In the genomic region with DNA sequence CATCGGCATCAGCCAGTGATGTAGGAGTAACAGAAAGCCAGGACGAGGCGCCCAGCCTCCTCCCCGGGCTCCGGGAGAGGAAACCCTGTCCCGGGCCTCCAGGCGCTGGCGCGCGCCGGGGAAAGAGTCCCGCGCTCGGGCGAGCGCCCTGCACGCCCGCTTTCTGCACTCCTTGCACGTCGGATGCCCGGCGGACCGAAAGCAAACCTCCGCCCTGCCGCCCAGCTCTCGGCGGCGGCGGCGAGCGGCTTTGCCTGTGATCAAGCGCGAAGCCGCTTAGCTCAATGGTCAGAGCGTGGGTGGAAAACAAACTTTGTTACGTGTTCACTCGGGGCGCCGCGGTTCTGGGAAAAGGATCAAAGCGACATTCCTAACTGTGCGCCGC, we compare ENCODE assay signal across 8 mouse cellular contexts. TPM values are rescaled to one million over a fixed set of nuclear protein-coding genes. Genes with fewer than 3 reads are reported as not detected.
DNase-seq lines count a peak whose midpoint lies in the region; ATAC-seq and TF ChIP-seq lines count a peak whose summit lies in the region.

No protein-coding gene starts in this region.

- peak; percentile 37 for TF ChIP-seq POLR2A in CH12.LX (IDR thresholded peaks at IDR 0.05; ENCODE audit: low read depth, low read length)

- no peak for TF ChIP-seq RAD21 in CH12.LX (IDR thresholded peaks at IDR 0.05; ENCODE audit: low read depth, low read length)

- H3K9ac ChIP-seq in CH12.LX (ENCODE audit: insufficient read depth, low read depth): peak overlapping the region; percentile 93
- peak overlapping the region; percentile 92 for H3K9ac ChIP-seq in heart, embryonic 15.5 days
- H3K9ac ChIP-seq in neural tube, embryonic 14.5 days (replicated peaks; ENCODE audit: low read depth, low read length): peak overlapping the region; percentile 91

- no peaks in the 10 kb centered on the region for H3K9me3 ChIP-seq in CH12.LX (replicated peaks; ENCODE audit: low read length)
- H3K9me3 ChIP-seq in forebrain, embryonic 10.5 days: no peaks in the 10 kb centered on the region
- H3K9me3 ChIP-seq in heart, embryonic 15.5 days (replicated peaks): no peaks in the 10 kb centered on the region
- no peaks in the 10 kb centered on the region for H3K9me3 ChIP-seq in neural tube, embryonic 14.5 days (ENCODE audit: control insufficient read depth, low read length)

- H3K36me3 ChIP-seq in CH12.LX (replicated peaks in 1 of 2; ENCODE audit: control insufficient read depth in 1 of 2, insufficient read depth in 1 of 2, low read length in 1 of 2): peaks cover 0 to 1% of the 10 kb centered on the region in 2 experiments
- no peaks in the 10 kb centered on the region for H3K36me3 ChIP-seq in forebrain, embryonic 10.5 days (replicated peaks)
- H3K36me3 ChIP-seq in heart, embryonic 15.5 days: no peaks in the 10 kb centered on the region
- H3K36me3 ChIP-seq in neural tube, embryonic 14.5 days (ENCODE audit: control insufficient read depth, insufficient read depth, low read length): no peaks in the 10 kb centered on the region

- TF ChIP-seq CTCF in CH12.LX (conservative IDR thresholded peaks at IDR 0.05 in 1 of 2, IDR thresholded peaks at IDR 0.05 in 1 of 2; ENCODE audit: low read depth in 2 of 2, low read length in 2 of 2): no peak

- H3K27me3 ChIP-seq in CH12.LX (replicated peaks): peaks cover 13% of the 10 kb centered on the region
- peaks cover 16% of the 10 kb centered on the region for H3K27me3 ChIP-seq in forebrain, embryonic 10.5 days (ENCODE audit: poor library complexity, severe bottlenecking)
- H3K27me3 ChIP-seq in heart, embryonic 15.5 days: no peaks in the 10 kb centered on the region
- H3K27me3 ChIP-seq in neural tube, embryonic 14.5 days (ENCODE audit: control insufficient read depth, insufficient read depth, low read length): no peaks in the 10 kb centered on the region

- no peak for TF ChIP-seq EP300 in CH12.LX (IDR thresholded peaks at IDR 0.05; ENCODE audit: low read length)

- peak; percentile 44 for ATAC-seq in heart, embryonic 15.5 days (replicated peaks; ENCODE audit: insufficient number of reproducible peaks, insufficient read depth, low FRiP score, low read depth)
- ATAC-seq in neural tube, embryonic 14.5 days (ENCODE audit: low read depth): peak; percentile 65

- peak overlapping the region; percentile 63 to 91 (median 84) for H3K4me3 ChIP-seq in CH12.LX (replicated peaks in 1 of 3; ENCODE audit: low read depth in 2 of 3, low read length in 2 of 3, poor library complexity in 1 of 3)
- H3K4me3 ChIP-seq in forebrain, embryonic 10.5 days: peak overlapping the region; percentile 93
- H3K4me3 ChIP-seq in heart, embryonic 15.5 days: peak overlapping the region; percentile 94
- H3K4me3 ChIP-seq in neural tube, embryonic 14.5 days (ENCODE audit: low read depth, low read length): peak overlapping the region; percentile 97

- peaks cover 2 to 37% of the 10 kb centered on the region in 2 experiments; a peak in 2 of 4 replicates for H3K4me1 ChIP-seq in CH12.LX (ENCODE audit: control insufficient read depth in 1 of 2, insufficient read depth in 2 of 2)
- peaks cover 15% of the 10 kb centered on the region for H3K4me1 ChIP-seq in forebrain, embryonic 10.5 days
- peaks cover 7% of the 10 kb centered on the region for H3K4me1 ChIP-seq in heart, embryonic 15.5 days (replicated peaks)
- peaks cover 10% of the 10 kb centered on the region; the same call in 1 of the 2 replicates for H3K4me1 ChIP-seq in neural tube, embryonic 14.5 days (ENCODE audit: control insufficient read depth, insufficient read depth, low read length)

- DNase-seq in CH12.LX (ENCODE audit: extremely low read depth): peak; percentile 44
- DNase-seq in c-Kit-positive CD71-negative TER-119-negative erythroid progenitor cells, embryonic 14.5 days (ENCODE audit: low read depth): peak; percentile 43
- DNase-seq in forebrain, embryonic 10.5 days (ENCODE audit: extremely low spot score, low spot score): peak; percentile 76
- peak; percentile 67 to 78 for DNase-seq in kidney, postnatal 25 days
- DNase-seq in lung, adult 18-20 months: peak; percentile 65 to 69
- peak; percentile 78 for DNase-seq in testis, postnatal 14 days (ENCODE audit: low spot score)

- H3K27ac ChIP-seq in CH12.LX (ENCODE audit: insufficient read depth, low read depth): no peak overlapping the region
- peak overlapping the region; percentile 96 for H3K27ac ChIP-seq in forebrain, embryonic 10.5 days
- peak overlapping the region; percentile 91 for H3K27ac ChIP-seq in heart, embryonic 15.5 days
- H3K27ac ChIP-seq in neural tube, embryonic 14.5 days (ENCODE audit: low read depth, low read length): peak overlapping the region; percentile 94

- WGBS in forebrain, embryonic 10.5 days: under 1% methylated on average over 43 of the region's 43 CpGs
- 0% methylated on average over 43 of the region's 43 CpGs for WGBS in heart, embryonic 15.5 days
- WGBS in neural tube, embryonic 14.5 days: 1% methylated on average over 43 of the region's 43 CpGs

- in situ Hi-C loops in CH12.LX (cut with MboI; ENCODE audit: low pct_ligation_motif_present, low pct_unique_long_range_greater_than_20kb, low sequenced_read_pairs): no loop called here

- H3K4me2 ChIP-seq in CH12.LX (ENCODE audit: insufficient read depth, low read depth, poor library complexity, severe bottlenecking): peak overlapping the region; percentile 18
- H3K4me2 ChIP-seq in heart, embryonic 15.5 days: peak overlapping the region; percentile 88
- H3K4me2 ChIP-seq in neural tube, embryonic 14.5 days (ENCODE audit: low read depth, low read length): peak overlapping the region; percentile 87

- dilution Hi-C loops in CH12.LX (cut with MboI; ENCODE audit: extremely low pct_ligation_motif_present, extremely low pct_unique_long_range_greater_than_20kb, low sequenced_read_pairs): no loop called here

- peaks cover 24% of the 10 kb centered on the region for H3K79me2 ChIP-seq in CH12.LX (replicated peaks; ENCODE audit: control insufficient read depth, extremely low read depth, insufficient read depth, poor library complexity, severe bottlenecking)

TF ChIP-seq in CH12.LX, 34 proteins besides CTCF, POLR2A, EP300 and RAD21:
- no peak for TF ChIP-seq HCFC1 (IDR thresholded peaks at IDR 0.05; ENCODE audit: low read depth, low read length)
- TF ChIP-seq POLR2AphosphoS2 (IDR thresholded peaks at IDR 0.05; ENCODE audit: low read depth, low read length): no peak
- TF ChIP-seq UBTF (IDR thresholded peaks at IDR 0.05; ENCODE audit: low read depth, low read length): peak; percentile 88
- no peak for TF ChIP-seq JUN (IDR thresholded peaks at IDR 0.05; ENCODE audit: insufficient read depth, low read depth, low read length)
- TF ChIP-seq ZKSCAN1 (IDR thresholded peaks at IDR 0.05; ENCODE audit: borderline replicate concordance, low read depth, low read length): no peak
- no peak for TF ChIP-seq CHD1 (IDR thresholded peaks at IDR 0.05; ENCODE audit: low read depth, low read length)
- TF ChIP-seq IRF4 (IDR thresholded peaks at IDR 0.05; ENCODE audit: low read depth, low read length): no peak
- TF ChIP-seq MAX (IDR thresholded peaks at IDR 0.05; ENCODE audit: low read length): no peak
- TF ChIP-seq ETS1 (conservative IDR thresholded peaks at IDR 0.05; ENCODE audit: low read depth, low read length): no peak
- no peak for TF ChIP-seq PAX5 (IDR thresholded peaks at IDR 0.05; ENCODE audit: low read length)
- TF ChIP-seq BHLHE40 (IDR thresholded peaks at IDR 0.05; ENCODE audit: low read depth, low read length): no peak
- no peak for TF ChIP-seq USF1 (IDR thresholded peaks at IDR 0.05; ENCODE audit: low read depth, low read length)
- 0 out of 2 replicates have a peak, but pooled peaks have one; percentile 8 for TF ChIP-seq NELFE (IDR thresholded peaks at IDR 0.05; ENCODE audit: low read depth, low read length)
TF ChIP-seq in CH12.LX: peak in this region for 2.

RNA-seq across cellular contexts. Expression of a gene that starts 0.6 kb away (rescaled TPM):
- total RNA-seq in CH12.LX (2012; rRNA removed) (7.4 and 7.6 TPM in 2 replicates), CH12.LX (2014; rRNA removed) (7.1 and 8.0 TPM in 2 replicates)
- polyA plus RNA-seq in CH12.LX (2012; ENCODE audit: insufficient read length, low read depth): 6.6 and 8.0 TPM in 2 replicates
- polyA plus RNA-seq in forebrain, embryonic 10.5 days (2016; fragmentation: Nextera tagmentation; extraction: Ambion mirVana): 33.5 and 36.1 TPM in 2 replicates
- 28.1 and 29.7 TPM in 2 replicates for polyA plus RNA-seq in heart, embryonic 15.5 days (2015; fragmentation: Nextera tagmentation; extraction: Ambion mirVana)
- 60.6 and 61.0 TPM in 2 replicates for polyA plus RNA-seq in neural tube, embryonic 14.5 days (2014; fragmentation: Nextera tagmentation; extraction: Ambion mirVana)

Comparison
In these comparisons a context has a peak if more than half of its experiments do, and no peak if none do; other contexts are left out.
1. H3K4me2 ChIP-seq: peak in every context shown above with its lines; median percentile 88 in heart, embryonic 15.5 days; 87 in neural tube, embryonic 14.5 days; 18 in CH12.LX.